Mouse (Mus musculus) neural tube, embryonic 12.5 days (tissue): Measurements from ENCODE around the gene Odf2l. TPM values are rescaled to one million over a fixed set of nuclear protein-coding genes. Genes with fewer than 3 reads are reported as not detected.

Source experiments
- ATAC-seq: fragments of 200-750 bp; cut with Nextera tagmentation; 2 replicates; pipeline ENCODE4 v1.8.0; 2017; ENCODE audit warnings: low read depth, mild to moderate bottlenecking, moderate TSS enrichment, moderate library complexity; ENCODE audit not compliant: low FRiP score
- H3K27ac ChIP-seq: fragments of 300-500 bp; sonication (generic); 2 replicates; pipeline ENCODE4 v1.5.1; 2016
- H3K27me3 ChIP-seq: fragments of 300-500 bp; sonication (generic); replicated peaks from 2 replicates; pipeline ENCODE4 v1.6.1; 2016; ENCODE audit warnings: mild to moderate bottlenecking
- H3K36me3 ChIP-seq: fragments of 300-500 bp; sonication (generic); 2 replicates; pipeline ENCODE4 v1.6.1; 2016; ENCODE audit warnings: mild to moderate bottlenecking
- H3K4me1 ChIP-seq: fragments of 300-500 bp; sonication (generic); 2 replicates; pipeline ENCODE4 v1.6.1; 2016
- H3K4me2 ChIP-seq: fragments of 300-500 bp; sonication (generic); replicated peaks from 2 replicates; pipeline ENCODE4 v1.6.1; 2016; ENCODE audit warnings: mild to moderate bottlenecking
- H3K4me3 ChIP-seq: fragments of 300-500 bp; sonication (generic); 2 replicates; pipeline ENCODE4 v1.5.1; 2016
- H3K9ac ChIP-seq: fragments of 300-500 bp; sonication (generic); 2 replicates; pipeline ENCODE4 v1.6.1; 2016; ENCODE audit warnings: mild to moderate bottlenecking
- H3K9me3 ChIP-seq: fragments of 300-500 bp; sonication (generic); 2 replicates; pipeline ENCODE4 v1.6.1; 2016; ENCODE audit warnings: mild to moderate bottlenecking
- WGBS: fragments of 180-500 bp; shearing (Covaris S2); methylation state at CpG from one replicate; pipeline ENCODE4 v1.1.7; 2016; 5-methylcytosine and 5-hydroxymethylcytosine counted together
- polyA plus RNA-seq: library from polyadenylated mRNA; unstranded; fragments of >200 nt; fragmentation: Nextera tagmentation; extraction: Ambion mirVana; gene quantifications from 2 replicates; pipeline ENCODE4 v1.2.1, GENCODE M21; 2016

The Odf2l gene
- polyA plus RNA-seq, 1 experiment from 2014 or later: 25.1 TPM

DNA sequence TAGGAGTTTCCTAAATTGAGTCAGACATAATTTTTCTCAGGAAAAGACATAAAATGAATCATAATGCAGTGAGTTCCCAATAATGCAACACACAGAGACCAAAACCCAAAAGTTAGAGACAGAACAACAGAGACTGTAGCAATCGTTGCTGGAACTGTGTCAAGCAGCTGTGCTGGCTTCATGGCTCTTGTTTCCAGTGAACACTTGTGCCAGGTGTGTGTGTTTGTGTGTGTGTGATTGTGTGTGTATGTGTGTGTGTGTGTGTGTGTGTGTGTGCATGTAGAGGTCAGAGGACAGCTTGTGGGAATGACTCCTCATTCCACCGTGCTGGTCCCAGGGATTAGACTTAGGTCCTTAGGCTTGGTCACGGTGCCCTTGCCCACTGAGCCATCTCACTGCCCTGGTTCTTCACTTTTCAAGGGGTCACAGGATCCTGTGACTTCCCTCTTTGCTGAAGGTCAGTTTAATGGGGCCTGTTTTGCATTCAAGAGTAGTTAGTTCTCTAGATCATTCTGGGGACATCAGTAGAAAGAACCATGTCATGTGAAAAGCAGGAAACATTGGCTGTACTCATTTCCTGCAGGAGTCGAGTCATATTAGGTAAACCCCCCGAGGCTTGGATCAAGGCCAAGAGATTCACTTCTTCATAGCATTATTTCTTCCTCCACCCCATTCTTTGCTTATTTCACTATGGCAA, 13.2 kb upstream of the Odf2l start:
- Histone ChIP-seq H3K27me3 (no peaks in the 10 kb centered on the region), H3K36me3 (no peaks in the 10 kb centered on the region), H3K4me1 (no peaks in the 10 kb centered on the region), H3K4me2 (no peak overlapping the region), H3K9me3 (no peaks in the 10 kb centered on the region), H3K27ac (no peak overlapping the region), H3K4me3 (no peak overlapping the region), H3K9ac (no peak overlapping the region)
- 82% methylated on average over 5 of the region's 5 CpGs for WGBS
- no peak for ATAC-seq

DNA sequence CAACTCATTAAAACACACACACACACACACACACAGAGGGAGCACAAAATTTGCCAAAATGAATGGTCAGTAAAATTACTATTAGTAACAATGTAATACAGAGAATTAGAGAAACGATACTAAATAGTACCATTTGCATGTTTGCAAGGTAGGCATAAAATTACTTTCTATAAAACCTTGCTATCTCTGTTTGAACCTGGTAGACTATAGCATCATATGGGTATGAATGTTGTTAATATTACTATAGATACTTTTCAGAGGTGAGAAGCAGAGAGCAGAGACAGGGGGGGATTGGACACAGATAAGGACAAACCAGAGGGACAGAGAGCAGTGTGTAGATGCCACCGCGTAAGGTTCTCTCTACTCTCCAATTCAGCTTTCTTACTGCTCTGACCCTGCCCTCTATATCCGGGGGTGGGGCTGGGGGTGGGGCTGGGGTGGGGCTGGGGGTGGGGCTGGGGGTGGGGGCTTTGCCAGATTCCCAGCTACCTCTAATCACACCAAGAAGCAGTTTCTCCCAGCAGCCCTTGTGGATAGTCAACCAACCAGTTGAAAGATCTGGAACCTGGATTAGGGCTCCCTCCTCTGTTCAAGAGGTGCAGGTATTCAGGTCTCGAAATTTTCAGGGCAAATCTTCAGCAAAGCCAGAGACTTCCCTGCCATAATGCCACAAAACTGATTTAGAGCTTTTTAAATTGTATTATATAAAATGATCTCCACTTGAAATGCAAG, 12.4 kb upstream of the Odf2l start:
- Histone ChIP-seq H3K36me3 (no peaks in the 10 kb centered on the region), H3K27me3 (no peaks in the 10 kb centered on the region), H3K9me3 (no peaks in the 10 kb centered on the region), H3K4me1 (no peaks in the 10 kb centered on the region), H3K4me3 (no peak overlapping the region), H3K9ac (no peak overlapping the region), H3K27ac (no peak overlapping the region), H3K4me2 (no peak overlapping the region)
- 73% methylated on average over 5 of the region's 5 CpGs for WGBS
- ATAC-seq: no peak

DNA sequence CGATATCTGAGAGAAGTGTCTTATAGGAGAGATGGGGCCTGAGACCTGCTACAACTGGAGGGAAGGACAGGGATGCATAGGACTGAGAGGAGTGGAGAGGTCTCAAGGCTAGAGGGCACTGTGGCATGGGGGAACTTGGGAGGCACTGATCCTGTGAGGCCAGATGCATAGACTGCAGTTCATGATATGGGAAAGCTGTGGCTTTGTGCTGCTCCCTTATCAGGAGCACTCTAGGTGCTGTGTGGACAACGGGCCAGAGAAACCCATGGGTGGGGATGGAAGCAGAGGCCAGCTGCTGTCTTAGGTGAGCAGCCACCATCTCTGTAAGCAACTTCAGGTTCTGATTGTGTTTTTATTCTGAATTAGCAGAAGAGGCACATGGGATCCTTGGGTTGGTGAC, 3.2 kb upstream of the Odf2l start:
- Histone ChIP-seq H3K4me2 (no peak overlapping the region), H3K36me3 (no peaks in the 10 kb centered on the region), H3K9ac (no peak overlapping the region), H3K9me3 (no peaks in the 10 kb centered on the region), H3K27me3 (no peaks in the 10 kb centered on the region), H3K27ac (no peak overlapping the region), H3K4me3 (no peak overlapping the region), H3K4me1 (peaks cover 16% of the 10 kb centered on the region)
- ATAC-seq: no peak
- 90% methylated on average over 2 of the region's 2 CpGs for WGBS

DNA sequence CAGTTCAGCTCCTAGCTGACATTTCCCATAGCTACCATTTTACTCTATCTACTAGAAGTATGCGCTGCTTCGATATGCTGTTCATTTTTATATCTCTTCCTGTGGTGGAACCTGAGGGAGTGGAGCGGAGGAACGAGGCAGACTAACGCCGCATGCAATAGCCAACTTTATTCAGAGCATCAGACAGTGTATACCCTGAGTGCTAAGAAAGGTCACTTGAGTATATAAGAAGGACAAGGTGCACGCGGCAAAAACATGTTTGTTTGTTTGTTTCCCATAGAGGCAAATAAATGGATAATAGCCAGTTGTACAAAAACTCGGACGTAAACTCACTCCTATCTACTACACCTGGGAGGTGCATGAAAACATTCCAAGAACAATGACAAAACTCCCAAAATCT, 751 bp upstream of the Odf2l start:
- Histone ChIP-seq H3K9me3 (no peaks in the 10 kb centered on the region), H3K27me3 (no peaks in the 10 kb centered on the region), H3K27ac (no peak overlapping the region), H3K4me3 (peak overlapping the region; percentile 80), H3K9ac (peak overlapping the region; percentile 81), H3K36me3 (no peaks in the 10 kb centered on the region), H3K4me2 (peak overlapping the region; percentile 77), H3K4me1 (peaks cover 16% of the 10 kb centered on the region)
- ATAC-seq: no peak
- 86% methylated on average over 10 of the region's 10 CpGs for WGBS

DNA sequence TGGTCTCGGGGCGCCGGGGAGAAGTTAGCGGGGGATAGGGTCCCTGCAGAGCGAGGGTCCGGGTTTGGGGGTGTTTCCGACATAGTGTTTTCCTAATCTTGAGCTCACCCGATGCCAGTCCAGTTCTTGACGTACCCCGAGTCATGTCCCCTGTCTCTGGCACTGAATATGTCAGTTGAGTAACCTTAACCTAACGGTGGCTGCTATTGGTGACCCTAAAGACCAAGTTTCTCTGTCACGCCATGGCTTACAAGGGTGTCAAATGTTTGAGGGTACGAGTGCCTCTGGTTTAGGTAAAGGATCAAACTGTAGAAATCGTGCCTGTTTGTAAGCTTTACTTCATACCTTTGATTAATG, 592 bp downstream of the Odf2l start:
- Histone ChIP-seq H3K27ac (peak overlapping the region; percentile 91; the same call in 1 of the 2 replicates), H3K4me3 (peak overlapping the region; percentile 80), H3K36me3 (no peaks in the 10 kb centered on the region), H3K4me2 (peak overlapping the region; percentile 77), H3K9ac (peak overlapping the region; percentile 81), H3K4me1 (peaks cover 16% of the 10 kb centered on the region), H3K9me3 (no peaks in the 10 kb centered on the region), H3K27me3 (no peaks in the 10 kb centered on the region)
- 6% methylated on average over 14 of the region's 14 CpGs for WGBS
- ATAC-seq: no peak; the same call in 1 of the 2 replicates

DNA sequence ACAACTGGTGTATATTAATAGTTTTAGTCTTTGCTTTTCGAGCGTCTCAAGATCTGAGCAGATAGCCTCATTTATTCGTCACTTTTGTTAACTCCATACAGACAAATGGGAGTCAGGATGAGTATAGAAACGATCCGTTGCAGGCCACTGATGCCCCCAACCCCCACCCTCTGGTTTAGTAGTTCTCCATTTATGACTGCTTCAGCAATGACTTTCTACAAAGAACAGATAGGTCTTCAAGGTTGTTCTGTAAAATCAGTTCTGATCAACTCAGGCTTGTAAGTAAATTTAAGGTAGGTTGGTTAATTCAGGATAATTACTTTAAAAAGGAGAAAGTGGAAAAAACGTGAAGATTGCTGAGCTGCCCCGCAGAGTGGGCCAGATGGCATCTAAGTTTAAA, 1.0 kb downstream of the Odf2l start:
- Histone ChIP-seq H3K27me3 (no peaks in the 10 kb centered on the region), H3K4me2 (peak overlapping the region; percentile 77), H3K4me3 (peak overlapping the region; percentile 80), H3K9ac (peak overlapping the region; percentile 81; the same call in 1 of the 2 replicates), H3K27ac (no peak overlapping the region), H3K9me3 (no peaks in the 10 kb centered on the region), H3K36me3 (no peaks in the 10 kb centered on the region), H3K4me1 (peaks cover 16% of the 10 kb centered on the region)
- ATAC-seq: no peak
- 75% methylated on average over 7 of the region's 7 CpGs for WGBS

DNA sequence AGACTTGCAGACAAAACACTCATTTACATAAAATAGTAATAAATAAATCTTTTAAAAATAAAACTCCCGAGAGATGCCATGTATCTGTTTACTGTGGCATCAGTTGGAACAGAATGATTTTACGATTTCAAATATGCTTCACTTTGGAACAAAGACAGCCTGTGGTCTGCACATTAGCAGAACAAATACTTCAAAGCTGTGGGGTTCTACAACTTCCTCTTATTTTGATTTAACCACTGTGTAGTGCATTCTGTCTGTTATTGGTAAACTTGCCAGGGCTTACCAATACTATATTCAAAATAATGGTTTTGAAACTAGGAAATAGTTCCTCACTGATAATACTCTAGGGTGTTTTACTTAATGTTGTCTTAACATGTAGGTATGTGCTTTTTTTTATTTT, 8.2 kb downstream of the Odf2l start:
- H3K9ac ChIP-seq: no peak overlapping the region
- H3K9me3 ChIP-seq: no peaks in the 10 kb centered on the region
- H3K36me3 ChIP-seq: peaks cover 8% of the 10 kb centered on the region
- WGBS: 82% methylated on average over 2 of the region's 2 CpGs
- no peak overlapping the region for H3K4me3 ChIP-seq
- H3K27ac ChIP-seq: no peak overlapping the region
- no peaks in the 10 kb centered on the region for H3K4me1 ChIP-seq
- no peak overlapping the region for H3K4me2 ChIP-seq
- no peaks in the 10 kb centered on the region for H3K27me3 ChIP-seq
- no peak for ATAC-seq

DNA sequence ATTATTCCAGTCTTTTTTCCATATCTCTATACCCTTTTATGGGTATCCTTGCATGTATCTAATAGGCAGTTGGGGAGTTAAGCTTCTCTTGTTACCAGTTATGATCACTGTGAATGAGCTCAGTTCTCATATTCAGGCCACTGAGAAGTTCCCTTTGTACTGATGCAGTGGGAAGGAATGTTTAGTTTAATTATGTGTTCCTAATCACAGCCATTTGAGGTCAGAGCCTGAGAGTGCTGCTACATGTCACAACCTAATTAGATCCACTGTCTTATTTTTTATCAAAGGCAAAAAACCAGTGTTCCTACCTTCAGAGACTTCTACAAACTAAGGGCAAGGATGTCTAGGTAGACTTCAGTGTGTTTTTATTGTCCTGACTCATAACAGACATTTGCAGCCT, 11.0 kb downstream of the Odf2l start:
- H3K36me3 ChIP-seq: peaks cover 20% of the 10 kb centered on the region

DNA sequence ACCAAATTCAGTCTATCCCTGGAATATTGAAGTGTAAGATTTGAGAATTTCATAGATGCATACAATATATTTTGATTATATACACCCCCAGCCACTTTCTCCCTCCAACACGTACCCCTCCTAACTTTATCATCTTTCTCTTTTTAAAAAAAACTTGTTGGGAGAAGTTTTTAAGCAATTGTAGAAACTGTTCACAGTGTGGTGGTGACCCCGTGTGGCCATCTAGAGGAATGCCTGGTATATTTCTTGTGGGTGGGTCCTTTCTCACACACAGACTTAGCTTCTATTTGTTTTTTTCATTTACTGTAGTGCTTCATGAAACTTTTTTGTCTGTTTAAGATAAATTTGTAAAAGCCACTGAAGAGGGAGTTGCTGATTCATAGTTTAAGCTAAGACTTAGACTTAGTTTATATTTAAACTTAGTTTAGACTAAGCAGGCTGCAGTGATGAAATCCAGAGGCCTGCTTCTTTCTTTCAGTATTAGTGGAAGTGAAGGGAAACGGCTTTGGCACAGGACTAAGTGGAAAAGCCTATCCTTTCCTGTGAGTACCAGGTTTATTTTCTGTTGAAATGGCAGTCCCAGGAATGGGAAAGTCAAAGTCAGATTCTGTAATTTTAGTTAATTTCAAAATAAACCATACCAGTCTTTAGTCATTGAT, 13.0 kb downstream of the Odf2l start:
- H3K27ac ChIP-seq: no peak overlapping the region
- no peak overlapping the region for H3K9ac ChIP-seq
- WGBS: 46% methylated on average over 3 of the region's 3 CpGs
- no peaks in the 10 kb centered on the region for H3K27me3 ChIP-seq
- no peak overlapping the region for H3K4me2 ChIP-seq
- H3K4me1 ChIP-seq: no peaks in the 10 kb centered on the region
- no peaks in the 10 kb centered on the region for H3K9me3 ChIP-seq
- no peak for ATAC-seq
- H3K4me3 ChIP-seq: no peak overlapping the region
- H3K36me3 ChIP-seq: peaks cover 26% of the 10 kb centered on the region

More for the DNA sequence above, 11.0 kb downstream of the Odf2l start:
- no peaks in the 10 kb centered on the region for H3K9me3 ChIP-seq
- H3K27ac ChIP-seq: no peak overlapping the region
- H3K4me1 ChIP-seq: no peaks in the 10 kb centered on the region
- no peak for ATAC-seq
- H3K4me3 ChIP-seq: no peak overlapping the region
- H3K9ac ChIP-seq: no peak overlapping the region
- H3K27me3 ChIP-seq: no peaks in the 10 kb centered on the region
- H3K4me2 ChIP-seq: no peak overlapping the region

DNA sequence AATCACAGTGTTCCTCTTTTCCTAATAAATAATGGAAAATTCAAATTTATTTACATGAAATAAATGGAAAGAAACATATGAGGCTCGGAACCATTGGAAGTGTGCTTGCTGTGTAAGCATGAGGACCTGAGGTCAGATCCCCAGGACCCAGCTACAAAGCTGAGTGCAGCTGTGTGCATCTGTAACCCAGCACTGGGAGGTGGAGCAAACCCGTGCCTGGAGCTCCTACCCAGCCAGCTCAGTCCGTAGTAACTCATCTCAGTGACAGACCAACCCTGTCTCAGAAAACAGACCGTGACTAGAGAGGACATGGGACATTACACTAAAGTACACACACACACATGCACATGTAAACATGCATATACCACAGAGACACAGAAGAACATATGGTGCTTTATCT, 21.8 kb downstream of the Odf2l start:
- no peaks in the 10 kb centered on the region for H3K4me1 ChIP-seq
- H3K9me3 ChIP-seq: no peaks in the 10 kb centered on the region
- H3K27ac ChIP-seq: no peak overlapping the region
- no peak for ATAC-seq
- 76% methylated on average over 4 of the region's 4 CpGs for WGBS
- H3K36me3 ChIP-seq: peaks cover 11% of the 10 kb centered on the region
- no peak overlapping the region for H3K4me2 ChIP-seq
- H3K4me3 ChIP-seq: no peak overlapping the region
- H3K9ac ChIP-seq: no peak overlapping the region
- H3K27me3 ChIP-seq: no peaks in the 10 kb centered on the region

DNA sequence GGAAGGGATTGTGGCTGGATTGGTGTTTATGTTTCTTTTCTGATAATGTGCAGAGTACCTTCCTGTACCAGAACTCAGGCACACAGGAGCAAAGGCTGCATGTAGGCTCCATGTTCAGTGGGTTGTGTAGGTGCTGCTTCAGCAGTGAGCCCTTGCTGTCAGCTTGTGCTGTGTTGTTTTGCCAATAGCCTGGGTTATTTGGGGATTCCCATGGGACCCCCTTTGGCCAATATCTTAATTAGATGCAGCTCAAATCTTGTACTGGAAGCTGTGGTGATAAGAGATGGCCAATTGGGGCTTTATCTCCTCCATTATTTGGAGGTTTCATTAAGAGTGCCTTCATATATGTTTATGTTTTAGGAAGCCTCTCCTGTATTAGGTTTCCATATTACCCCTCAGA, 24.5 kb downstream of the Odf2l start:
- no peaks in the 10 kb centered on the region for H3K4me1 ChIP-seq
- H3K4me3 ChIP-seq: no peak overlapping the region
- no peak for ATAC-seq
- peaks cover 14% of the 10 kb centered on the region for H3K36me3 ChIP-seq
- no peak overlapping the region for H3K4me2 ChIP-seq
- no peak overlapping the region for H3K27ac ChIP-seq
- no peak overlapping the region for H3K9ac ChIP-seq
- H3K9me3 ChIP-seq: no peaks in the 10 kb centered on the region
- H3K27me3 ChIP-seq: no peaks in the 10 kb centered on the region

DNA sequence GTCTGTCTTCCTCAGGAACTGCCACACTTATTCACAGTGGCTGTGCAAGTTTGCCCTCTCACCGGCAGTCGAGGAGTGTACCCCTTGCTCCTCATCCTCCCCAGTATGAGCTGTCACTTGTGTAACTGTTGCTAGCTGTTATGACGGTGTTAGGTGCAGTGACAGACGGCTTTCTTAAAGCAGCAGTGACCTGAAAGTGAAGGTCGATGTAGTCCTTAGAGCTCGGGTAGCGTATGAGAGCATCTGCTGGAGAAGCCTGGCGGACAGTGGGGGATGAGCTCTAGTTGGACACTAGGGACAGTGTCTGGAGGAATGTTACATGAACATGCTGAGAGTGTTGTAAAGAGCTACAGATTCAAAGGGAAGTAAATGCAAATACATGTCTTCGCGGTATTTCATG, 25.5 kb downstream of the Odf2l start:
- Histone ChIP-seq H3K4me2 (no peak overlapping the region), H3K9ac (no peak overlapping the region), H3K27ac (no peak overlapping the region), H3K27me3 (no peaks in the 10 kb centered on the region), H3K36me3 (peaks cover 11% of the 10 kb centered on the region), H3K4me3 (no peak overlapping the region), H3K4me1 (no peaks in the 10 kb centered on the region), H3K9me3 (no peaks in the 10 kb centered on the region)
- no peak for ATAC-seq
- WGBS: 92% methylated on average over 10 of the region's 10 CpGs
